Mouse (Mus musculus) forebrain, postnatal 0 days (tissue): ENCODE results near the gene Isy1. TPM values are rescaled to one million over a fixed set of nuclear protein-coding genes. Genes with fewer than 3 reads are reported as not detected.

Experiments
- ATAC-seq: fragments of 200-750 bp; cut with Nextera tagmentation; 2 replicates; pipeline ENCODE4 v1.8.0; 2017; ENCODE audit warnings: mild to moderate bottlenecking, moderate library complexity
- DNase-seq: peaks from one replicate; pipeline ENCODE4 v3.0.0-alpha.2; 2015
- H3K27ac ChIP-seq: fragments of 300-500 bp; sonication (generic); 2 replicates; pipeline ENCODE4 v1.5.1; 2014; ENCODE audit warnings: low read depth, mild to moderate bottlenecking, antibody characterized with exemption, low read length, moderate library complexity, mixed read lengths
- H3K27me3 ChIP-seq: fragments of 300-500 bp; sonication (generic); 2 replicates; pipeline ENCODE4 v1.6.1; 2014; ENCODE audit warnings: mild to moderate bottlenecking, low read length, mixed read lengths; ENCODE audit not compliant: insufficient read depth
- H3K36me3 ChIP-seq: fragments of 300-500 bp; sonication (generic); 2 replicates; pipeline ENCODE4 v1.6.1; 2014; ENCODE audit warnings: mild to moderate bottlenecking, moderate library complexity; ENCODE audit not compliant: insufficient read depth
- H3K4me1 ChIP-seq: fragments of 300-500 bp; sonication (generic); 2 replicates; pipeline ENCODE4 v1.6.1; 2014; ENCODE audit warnings: antibody characterized with exemption; ENCODE audit not compliant: insufficient read depth
- H3K4me2 ChIP-seq: fragments of 300-500 bp; sonication (generic); 2 replicates; pipeline ENCODE4 v1.6.1; 2014; ENCODE audit warnings: low read depth, mild to moderate bottlenecking, moderate library complexity
- H3K4me3 ChIP-seq: fragments of 300-500 bp; sonication (generic); 2 replicates; pipeline ENCODE4 v1.5.1; 2014; ENCODE audit warnings: low read depth, low read length, mixed read lengths
- H3K9ac ChIP-seq: fragments of 300-500 bp; sonication (generic); 2 replicates; pipeline ENCODE4 v1.6.1; 2014; ENCODE audit warnings: mild to moderate bottlenecking
- H3K9me3 ChIP-seq: fragments of 300-500 bp; sonication (generic); 2 replicates; pipeline ENCODE4 v1.6.1; 2016; ENCODE audit warnings: low read length
- CTCF ChIP-seq: sonication (generic); IDR thresholded peaks from 2 replicates; pipeline ENCODE4 v1.5.1; 2016; ENCODE audit warnings: antibody characterized with exemption, control low read depth, low read depth
- WGBS: fragments of 180-500 bp; shearing (Covaris S2); extraction: QIAGEN DNeasy Blood & Tissue Kit; methylation state at CpG from one replicate; pipeline ENCODE4 v1.1.7; 2014; 5-methylcytosine and 5-hydroxymethylcytosine counted together
- polyA plus RNA-seq: library from polyadenylated mRNA; unstranded; fragments of >200 nt; fragmentation: Nextera tagmentation; extraction: Ambion mirVana; gene quantifications from 2 replicates; pipeline ENCODE4 v1.2.1, GENCODE M21; 2015
- total RNA-seq: library from RNA; depleted of rRNA; stranded (reverse); fragments of >200 nt; gene quantifications from 2 replicates; pipeline ENCODE4 v1.2.3, GENCODE M21; 2014

Isy1 gene
- total and polyA plus RNA-seq, 2 experiments from 2014 or later: 28.5 to 30.1 TPM

GRCm38 (mm10) chr6:87850155-87850899 is 11.7 kb upstream of the Isy1 start:
- peak overlapping the region; percentile 99 for H3K4me3 ChIP-seq
- H3K4me1 ChIP-seq: peaks cover 12% of the 10 kb centered on the region
- no peaks in the 10 kb centered on the region for H3K9me3 ChIP-seq
- no peaks in the 10 kb centered on the region for H3K27me3 ChIP-seq
- WGBS: 1% methylated on average over 72 of the region's 73 CpGs
- H3K36me3 ChIP-seq: peaks cover 3% of the 10 kb centered on the region
- H3K27ac ChIP-seq: peak overlapping the region; percentile 97
- no peak for TF ChIP-seq CTCF
- peak overlapping the region; percentile 70 for H3K4me2 ChIP-seq
- DNase-seq: peak; percentile 66
- H3K9ac ChIP-seq: peak overlapping the region; percentile 98
- ATAC-seq: peak; percentile 53

GRCm38 (mm10) chr6:87849780-87850154 is 11.2 kb upstream of the Isy1 start:
- peaks cover 12% of the 10 kb centered on the region for H3K4me1 ChIP-seq
- no peaks in the 10 kb centered on the region for H3K9me3 ChIP-seq
- H3K4me2 ChIP-seq: peak overlapping the region; percentile 70
- peak; percentile 19 for DNase-seq
- H3K27ac ChIP-seq: no peak overlapping the region
- no peak for ATAC-seq
- H3K27me3 ChIP-seq: no peaks in the 10 kb centered on the region
- WGBS: 1% methylated on average over 8 of the region's 8 CpGs
- TF ChIP-seq CTCF: no peak
- H3K4me3 ChIP-seq: peak overlapping the region; percentile 99
- peak overlapping the region; percentile 98 for H3K9ac ChIP-seq
- peaks cover 8% of the 10 kb centered on the region for H3K36me3 ChIP-seq

GRCm38 (mm10) chr6:87846813-87847212 is 8.2 kb upstream of the Isy1 start:
- DNase-seq (no peak), ATAC-seq (no peak)
- Histone ChIP-seq H3K9me3 (no peaks in the 10 kb centered on the region), H3K27ac (no peak overlapping the region), H3K27me3 (no peaks in the 10 kb centered on the region), H3K9ac (no peak overlapping the region), H3K4me2 (no peak overlapping the region), H3K4me1 (peaks cover 12% of the 10 kb centered on the region), H3K4me3 (no peak overlapping the region), H3K36me3 (peaks cover 32% of the 10 kb centered on the region)
- 74% methylated on average over 1 of the region's 1 CpGs for WGBS
- no peak for TF ChIP-seq CTCF

GRCm38 (mm10) chr6:87845031-87845695 is 6.6 kb upstream of the Isy1 start:
- no peak overlapping the region for H3K4me2 ChIP-seq
- TF ChIP-seq CTCF: no peak
- H3K4me1 ChIP-seq: peaks cover 12% of the 10 kb centered on the region
- 90% methylated on average over 13 of the region's 13 CpGs for WGBS
- H3K9me3 ChIP-seq: no peaks in the 10 kb centered on the region
- H3K36me3 ChIP-seq: peaks cover 39% of the 10 kb centered on the region
- H3K9ac ChIP-seq: no peak overlapping the region
- H3K27ac ChIP-seq: no peak overlapping the region
- DNase-seq (no peak), ATAC-seq (no peak)
- H3K27me3 ChIP-seq: no peaks in the 10 kb centered on the region
- H3K4me3 ChIP-seq: no peak overlapping the region

GRCm38 (mm10) chr6:87842254-87842653 is 3.7 kb upstream of the Isy1 start:
- Histone ChIP-seq H3K9me3 (no peaks in the 10 kb centered on the region), H3K4me3 (no peak overlapping the region), H3K27me3 (no peaks in the 10 kb centered on the region), H3K4me1 (0 out of 2 replicates have a peak, but pooled peaks cover 3% of the 10 kb centered on the region), H3K36me3 (peaks cover 39% of the 10 kb centered on the region), H3K27ac (no peak overlapping the region), H3K4me2 (no peak overlapping the region), H3K9ac (no peak overlapping the region)
- peak; percentile 36 for TF ChIP-seq CTCF
- DNase-seq: no peak
- ATAC-seq: no peak
- WGBS: 9% methylated on average over 1 of the region's 1 CpGs

GRCm38 (mm10) chr6:87841635-87842034 is 3.0 kb upstream of the Isy1 start:
- WGBS: 83% methylated on average over 8 of the region's 8 CpGs
- Histone ChIP-seq H3K4me3 (no peak overlapping the region), H3K9me3 (no peaks in the 10 kb centered on the region), H3K4me2 (no peak overlapping the region), H3K27me3 (no peaks in the 10 kb centered on the region), H3K9ac (no peak overlapping the region), H3K36me3 (peaks cover 39% of the 10 kb centered on the region), H3K4me1 (0 out of 2 replicates have a peak, but pooled peaks cover 3% of the 10 kb centered on the region), H3K27ac (no peak overlapping the region)
- ATAC-seq (no peak), DNase-seq (no peak)
- TF ChIP-seq CTCF: no peak

- Histone ChIP-seq H3K36me3 (peaks cover 42% of the 10 kb centered on the region), H3K9me3 (no peaks in the 10 kb centered on the region), H3K4me1 (0 out of 2 replicates have a peak, but pooled peaks cover 3% of the 10 kb centered on the region), H3K27me3 (no peaks in the 10 kb centered on the region), H3K27ac (no peak overlapping the region), H3K4me3 (no peak overlapping the region), H3K9ac (no peak overlapping the region), H3K4me2 (no peak overlapping the region)
- ATAC-seq (no peak), DNase-seq (no peak)
- TF ChIP-seq CTCF: no peak
- WGBS: 69% methylated on average over 11 of the region's 11 CpGs
Measured at GRCm38 (mm10) chr6:87839797-87840341, 1.3 kb upstream of the Isy1 start.
